Comparison of ENCODE assay signal across 14 mouse cellular contexts in the genomic region with DNA sequence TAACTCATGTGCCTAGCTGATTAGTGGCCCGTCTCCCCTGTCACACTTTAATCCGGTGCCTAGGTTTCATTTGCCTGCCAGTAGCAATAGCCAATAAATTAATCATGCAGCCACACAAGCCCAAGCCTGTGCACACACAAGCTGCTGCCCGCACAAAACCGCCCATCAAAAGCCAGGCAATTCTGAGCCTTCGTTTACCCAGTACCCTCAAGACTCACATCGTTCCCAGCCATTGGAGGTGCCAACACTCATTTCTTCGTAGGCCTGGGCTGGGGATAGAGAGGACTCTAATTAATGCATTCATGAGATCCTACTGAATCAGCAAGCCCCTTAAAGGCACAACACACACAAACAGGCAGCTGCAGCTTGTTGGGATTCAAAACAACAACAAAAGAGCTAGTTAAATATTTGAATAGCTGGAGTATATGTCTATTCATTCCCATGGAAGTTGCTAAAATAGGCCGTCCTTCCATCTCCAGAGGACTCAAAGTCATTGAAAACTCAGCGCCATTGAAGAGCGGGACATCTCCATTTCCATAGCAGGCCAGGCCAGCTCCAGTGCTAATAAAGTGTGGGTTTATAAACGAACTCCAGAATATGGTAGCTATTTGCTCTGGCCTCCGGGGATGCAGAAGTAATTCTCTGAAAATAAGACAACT.
DNase-seq lines count a peak whose midpoint lies in the region; ATAC-seq and TF ChIP-seq lines count a peak whose summit lies in the region.
"Had no signal": no experiment of that assay in that cellular context is flagged by ENCODE, and none has a peak within 500 bp of the region (broad histone marks: within the 10 kb centered on the region; RNA-seq: fewer than 3 reads in every experiment).

No protein-coding gene starts in this region.

- H3K36me3 ChIP-seq in forebrain, embryonic 13.5 days (ENCODE audit: poor library complexity, severe bottlenecking): no peaks in the 10 kb centered on the region
- H3K36me3 ChIP-seq in midbrain, embryonic 13.5 days: no peaks in the 10 kb centered on the region

- no peak overlapping the region; the same call in 1 of the 2 replicates for H3K4me3 ChIP-seq in layer of hippocampus, adult 2 months
- no peak overlapping the region for H3K4me3 ChIP-seq in forebrain, embryonic 13.5 days
- H3K4me3 ChIP-seq in midbrain, embryonic 13.5 days (replicated peaks): no peak overlapping the region

- ATAC-seq in forebrain, embryonic 13.5 days: peak; percentile 95
- ATAC-seq in midbrain, embryonic 13.5 days: peak; percentile 84
- ATAC-seq in megakaryocyte, adult 5-6 weeks (ENCODE audit: poor library complexity, severe bottlenecking): no peak
- ATAC-seq: lung, postnatal 0 days; Patski had no signal

- TF ChIP-seq POLR2A in brain, embryonic 14.5 days (IDR thresholded peaks at IDR 0.05; ENCODE audit: borderline replicate concordance, extremely low read depth, insufficient read depth, insufficient read length, poor library complexity, severe bottlenecking): no peak

- peak overlapping the region; percentile 16; the same call in 1 of the 2 replicates for H3K4me2 ChIP-seq in forebrain, embryonic 13.5 days
- 0 out of 2 replicates have a peak overlapping the region, but pooled peaks have one; percentile 7 for H3K4me2 ChIP-seq in midbrain, embryonic 13.5 days (replicated peaks)

- H3K9me3 ChIP-seq in forebrain, embryonic 13.5 days (replicated peaks): no peaks in the 10 kb centered on the region
- H3K9me3 ChIP-seq in midbrain, embryonic 13.5 days: no peaks in the 10 kb centered on the region

- H3K27ac ChIP-seq in layer of hippocampus, adult 2 months: peak overlapping the region; percentile 47
- peak overlapping the region; percentile 71 for H3K27ac ChIP-seq in forebrain, embryonic 13.5 days
- peak overlapping the region; percentile 75 for H3K27ac ChIP-seq in midbrain, embryonic 13.5 days

- peak in 1 of 2 experiments; percentile 41 for DNase-seq in layer of hippocampus, adult 2 months (ENCODE audit: low spot score in 2 of 2)
- no peak for DNase-seq in layer of hippocampus, postnatal 25 days (ENCODE audit: extremely low spot score in 1 of 2, low spot score in 1 of 2)
- peak; percentile 98 for DNase-seq in brain, embryonic 14.5 days (ENCODE audit: low read depth)
- DNase-seq in lung, postnatal 14 days: no peak
- DNase-seq in lung, postnatal 10 days: no peak
- DNase-seq: adrenal gland, adult 8-10 months; cerebellum, adult 8-10 months; kidney, postnatal 14 days; thymus, adult 2 months had no signal

- TF ChIP-seq CTCF in layer of hippocampus, adult 2 months (conservative IDR thresholded peaks at IDR 0.05): no peak
- TF ChIP-seq CTCF in brain, embryonic 14.5 days (IDR thresholded peaks at IDR 0.05; ENCODE audit: borderline replicate concordance, extremely low read depth, insufficient read depth, insufficient read length): no peak

- WGBS in forebrain, embryonic 13.5 days: 13% methylated on average over 12 of the region's 12 CpGs
- 29% methylated on average over 12 of the region's 12 CpGs for WGBS in midbrain, embryonic 13.5 days

- H3K27me3 ChIP-seq in forebrain, embryonic 13.5 days: no peaks in the 10 kb centered on the region
- no peaks in the 10 kb centered on the region for H3K27me3 ChIP-seq in midbrain, embryonic 13.5 days

- H3K9ac ChIP-seq in forebrain, embryonic 13.5 days: no peak overlapping the region
- H3K9ac ChIP-seq in midbrain, embryonic 13.5 days (replicated peaks): 0 out of 2 replicates have a peak overlapping the region, but pooled peaks have one; percentile 7

- peaks cover 53% of the 10 kb centered on the region for H3K4me1 ChIP-seq in forebrain, embryonic 13.5 days
- H3K4me1 ChIP-seq in midbrain, embryonic 13.5 days (replicated peaks): peaks cover 34% of the 10 kb centered on the region
